Mouse (Mus musculus) urinary bladder, postnatal 14 days (tissue): ENCODE results near the gene Zbtb26.

Source experiments
- DNase-seq: peaks from one replicate; pipeline ENCODE4 v3.0.0; 2021; ENCODE audit warnings: low spot score

Zbtb26 gene

GRCm38 (mm10) chr2:37442611-37443591 lies at the start of gene Zbtb26, which contains the start of the genes Zbtb6 and Rabgap1:
Gene Zbtb26, minus strand, starts transcription at chr2:37443135.
Gene Zbtb6, minus strand, starts transcription at chr2:37443171.
Gene Rabgap1, plus strand, starts transcription at chr2:37443279.
- peak; percentile 95 for DNase-seq

GRCm38 (mm10) chr2:37488956-37489355 lies 46.0 kb upstream of the Zbtb26 start:
- no peak for DNase-seq

GRCm38 (mm10) chr2:37486408-37486807 lies 43.5 kb upstream of the Zbtb26 start:
- no peak for DNase-seq

GRCm38 (mm10) chr2:37485370-37485769 lies 42.4 kb upstream of the Zbtb26 start:
- DNase-seq: peak; percentile 13

- no peak for DNase-seq
Measured at GRCm38 (mm10) chr2:37484165-37484564, 41.2 kb upstream of the Zbtb26 start.

- DNase-seq: no peak
Measured at GRCm38 (mm10) chr2:37480039-37480438, 37.1 kb upstream of the Zbtb26 start.

- no peak for DNase-seq
Measured at GRCm38 (mm10) chr2:37479559-37479958, 36.6 kb upstream of the Zbtb26 start.

- no peak for DNase-seq
Measured at GRCm38 (mm10) chr2:37466266-37466665, 23.3 kb upstream of the Zbtb26 start.

GRCm38 (mm10) chr2:37460707-37461106 lies 17.8 kb upstream of the Zbtb26 start:
- DNase-seq: no peak

GRCm38 (mm10) chr2:37452376-37452760 lies 9.4 kb upstream of the Zbtb26 start:
- peak; percentile 61 for DNase-seq

GRCm38 (mm10) chr2:37451667-37452375 lies 8.9 kb upstream of the Zbtb26 start:
- DNase-seq: peak; percentile 95

- no peak for DNase-seq
Measured at GRCm38 (mm10) chr2:37431609-37432008, 11.3 kb downstream of the Zbtb26 start.

- DNase-seq: peak; percentile 83
Measured at GRCm38 (mm10) chr2:37430593-37431464, 12.1 kb downstream of the Zbtb26 start.

GRCm38 (mm10) chr2:37423671-37424070 lies 19.3 kb downstream of the Zbtb26 start:
- no peak for DNase-seq

GRCm38 (mm10) chr2:37422306-37423304 lies 20.3 kb downstream of the Zbtb26 start, which contains the start of gene Rc3h2:
Gene Rc3h2, minus strand, starts transcription at chr2:37422903.
- DNase-seq: peak; percentile 96

- no peak for DNase-seq
Measured at GRCm38 (mm10) chr2:37421903-37422302, 21.0 kb downstream of the Zbtb26 start.

- no peak for DNase-seq
Measured at GRCm38 (mm10) chr2:37395539-37395938, 47.4 kb downstream of the Zbtb26 start.

- no peak for DNase-seq
Measured at GRCm38 (mm10) chr2:37382921-37383320, 60.0 kb downstream of the Zbtb26 start.
